Mouse (Mus musculus): ENCODE measurements around the gene Olfr5. TPM values are rescaled to one million over a fixed set of nuclear protein-coding genes. Genes with fewer than 3 reads are reported as not detected.

The Olfr5 gene
- total RNA-seq, 2 experiments from 2014 or later, result not detected

DNA sequence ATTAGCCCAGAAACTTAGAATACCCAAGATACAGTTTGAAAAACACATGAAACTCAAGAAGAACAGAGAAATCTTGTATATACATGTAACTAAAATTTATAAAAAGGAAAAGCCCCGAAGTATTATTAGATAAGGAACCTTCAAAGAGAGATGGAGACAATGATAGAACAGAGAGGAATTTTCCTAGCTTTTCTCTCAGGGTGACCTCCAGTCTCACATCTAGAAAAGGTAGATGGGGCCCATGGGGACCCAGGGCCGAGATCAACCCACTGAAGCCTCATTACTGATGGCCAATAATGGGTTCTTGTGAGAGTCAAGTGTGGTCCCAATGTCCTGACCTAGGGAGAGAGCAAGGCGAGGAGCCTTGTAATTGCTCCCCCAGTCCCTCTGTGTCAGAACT, 48.4 kb downstream of the Olfr5 start, which contains the start of gene Olfr1344:
Gene Olfr1344 (plus strand): TSS at position 301 of the 400 bp plus-strand sequence.
- DNase-seq (ENCODE audit: extremely low spot score in 1 of 2, low spot score in 2 of 2), result no peak
- intact Hi-C loops (cut with DNase I), result no loop called here
- no peak for TF ChIP-seq CTCF (IDR thresholded peaks at IDR 0.05)
- Histone ChIP-seq H3K27ac (no peak within 1 kb of the TSS), H3K4me3 (no peak within 1 kb of the TSS)

DNA sequence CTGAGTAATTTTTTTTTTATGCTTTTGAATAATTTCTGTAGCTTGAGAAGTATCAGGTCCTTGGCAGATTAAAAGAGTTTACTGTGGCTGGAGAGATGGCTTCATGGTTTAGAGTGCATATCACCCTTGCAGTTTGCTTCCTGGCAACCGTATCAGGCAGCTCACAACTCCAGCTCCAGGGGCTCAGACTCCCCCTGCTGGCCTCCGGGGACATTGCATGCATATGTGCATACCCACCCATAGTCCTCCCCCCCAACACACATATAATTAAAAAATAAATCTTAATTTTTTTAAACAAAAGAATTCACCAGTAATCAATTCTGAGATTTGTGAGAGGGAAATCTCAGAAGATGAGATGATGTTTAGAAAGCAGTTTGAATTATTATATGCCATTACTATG, 56.4 kb downstream of the Olfr5 start:
- intact Hi-C loops (cut with DNase I), result loop anchor here (5.0 kb wide), 3 partner anchors 157 to 852 kb away; no protein-coding TSS in a partner anchor
- TF ChIP-seq CTCF (IDR thresholded peaks at IDR 0.05), result peak; percentile 55
- no peak overlapping the region for H3K4me3 ChIP-seq
- H3K27ac ChIP-seq, result no peak overlapping the region
- DNase-seq (ENCODE audit: extremely low spot score in 1 of 2, low spot score in 2 of 2), result no peak

DNA sequence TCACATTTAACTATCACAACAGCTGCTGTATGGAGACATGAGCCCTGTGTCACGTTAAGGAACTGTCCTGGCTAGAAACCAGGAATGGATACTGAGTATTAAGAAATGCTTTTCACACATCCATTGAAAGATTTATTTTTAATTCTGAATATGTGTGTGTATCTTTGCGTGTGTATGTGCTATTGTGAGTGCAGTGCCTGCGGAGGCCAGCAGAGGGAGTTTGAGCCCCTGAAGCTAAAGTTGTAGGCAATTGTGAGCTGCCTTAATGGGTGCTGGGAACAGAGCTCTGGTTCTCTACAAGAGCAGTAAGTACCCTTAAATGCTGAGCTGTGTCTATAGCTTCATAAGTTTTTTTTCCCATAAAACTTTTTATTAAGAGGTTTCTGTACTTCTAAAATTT, 57.4 kb downstream of the Olfr5 start:
- Histone ChIP-seq H3K27ac (no peak overlapping the region), H3K4me3 (no peak overlapping the region)
- TF ChIP-seq CTCF (IDR thresholded peaks at IDR 0.05), result peak; percentile 16
- intact Hi-C loops (cut with DNase I), result no loop called here
- DNase-seq (ENCODE audit: extremely low spot score in 1 of 2, low spot score in 2 of 2), result no peak

Other genes with a start within 250 kb of the Olfr5 start
- not detected for gene Epp13, start 234.2 kb downstream of the Olfr5 start, total RNA-seq (2021)
- gene Zfp667, start 200.4 kb downstream of the Olfr5 start, total RNA-seq (2021), result 10 to 100 TPM; 12.8 to 14.1 TPM
- gene Zfp583, start 155.7 kb downstream of the Olfr5 start, total RNA-seq (2021), result 10 to 100 TPM; 11.6 to 13.8 TPM
- 1 to 10 TPM; 6.0 to 6.8 TPM for gene Gm3854, start 143.2 kb downstream of the Olfr5 start, total RNA-seq (2021)
- 1 to 10 TPM; 4.5 to 4.7 TPM for gene Zfp78, start 123.7 kb downstream of the Olfr5 start, total RNA-seq (2021)
- gene Zfp28, start 103.6 kb downstream of the Olfr5 start, total RNA-seq (2021), result 1 to 10 TPM; 5.2 to 7.4 TPM
- 10 to 100 TPM; 15.4 to 17.0 TPM for gene Smim17, start 88.2 kb downstream of the Olfr5 start, total RNA-seq (2021)
- gene Gm20715, start 76.7 kb downstream of the Olfr5 start, total RNA-seq (2021), result under 1 TPM; 0.18 to 0.19 TPM
- gene Olfr1344, start 48.3 kb downstream of the Olfr5 start, total RNA-seq (2021), result 1 to 10 TPM in 1 of 2 experiments, under 1 TPM in 1; 0.82 to 1.5 TPM
- under 1 TPM in 1 of 2 experiments, not detected in 1; 0.07 TPM for gene Olfr1336, start 30.8 kb downstream of the Olfr5 start, total RNA-seq (2021)
- gene Olfr1346, start 19.8 kb downstream of the Olfr5 start, total RNA-seq (2021), result not detected
- not detected for gene Olfr1347, start 12.8 kb upstream of the Olfr5 start, total RNA-seq (2021)
- not detected for gene Olfr1348, start 21.8 kb upstream of the Olfr5 start, total RNA-seq (2021)
- not detected for gene Olfr1349, start 36.0 kb upstream of the Olfr5 start, total RNA-seq (2021)
- not detected for gene Olfr1350, start 77.9 kb upstream of the Olfr5 start, total RNA-seq (2021)
- 1 to 10 TPM; 4.5 to 7.8 TPM for gene Zim1, start 209.5 kb upstream of the Olfr5 start, total RNA-seq (2021)
- 100 to 1,000 TPM; 217 to 241 TPM for gene Peg3, start 243.5 kb upstream of the Olfr5 start, total RNA-seq (2021)
- gene Usp29, start 243.6 kb upstream of the Olfr5 start, total RNA-seq (2021), result 10 to 100 TPM; 38.7 to 47.2 TPM

All from left cerebral cortex, adult 2 months (tissue).